Mouse (Mus musculus) stomach, postnatal 0 days (tissue): ENCODE measurements around the gene Plcz1. TPM values are rescaled to one million over a fixed set of nuclear protein-coding genes. Genes with fewer than 3 reads are reported as not detected.

Experiments used
- ATAC-seq: fragments of 200-750 bp; cut with Nextera tagmentation; 2 replicates; pipeline ENCODE4 v1.8.0; 2017; ENCODE audit not compliant: low FRiP score, low TSS enrichment
- DNase-seq: peaks from one replicate; pipeline ENCODE4 v3.0.0-alpha.2; 2016; ENCODE audit warnings: low spot score
- H3K27ac ChIP-seq: fragments of 300-500 bp; sonication (generic); replicated peaks from 2 replicates; pipeline ENCODE4 v1.5.1; 2014; ENCODE audit warnings: mild to moderate bottlenecking, control low read depth
- H3K27me3 ChIP-seq: fragments of 300-500 bp; sonication (generic); 2 replicates; pipeline ENCODE4 v1.6.1; 2014; ENCODE audit warnings: low read length; ENCODE audit not compliant: control insufficient read depth, insufficient read depth
- H3K36me3 ChIP-seq: fragments of 300-500 bp; sonication (generic); 2 replicates; pipeline ENCODE4 v1.6.1; 2014; ENCODE audit warnings: low read length, mixed read lengths; ENCODE audit not compliant: control insufficient read depth, insufficient read depth
- H3K4me1 ChIP-seq: fragments of 300-500 bp; sonication (generic); replicated peaks from 2 replicates; pipeline ENCODE4 v1.6.1; 2014; ENCODE audit warnings: antibody characterized with exemption; ENCODE audit not compliant: control insufficient read depth, insufficient read depth
- H3K4me2 ChIP-seq: fragments of 300-500 bp; sonication (generic); replicated peaks from 2 replicates; pipeline ENCODE4 v1.6.1; 2014; ENCODE audit warnings: low read depth, mild to moderate bottlenecking, control low read depth, moderate library complexity
- H3K4me3 ChIP-seq: fragments of 300-500 bp; sonication (generic); 2 replicates; pipeline ENCODE4 v1.5.1; 2014; ENCODE audit warnings: low read depth, low read length, control low read depth
- H3K9ac ChIP-seq: fragments of 300-500 bp; sonication (generic); 2 replicates; pipeline ENCODE4 v1.6.1; 2014; ENCODE audit warnings: mild to moderate bottlenecking, low read length, control low read depth, mixed read lengths
- H3K9me3 ChIP-seq: fragments of 300-500 bp; sonication (generic); 2 replicates; pipeline ENCODE4 v1.6.1; 2016; ENCODE audit warnings: low read length; ENCODE audit not compliant: control insufficient read depth
- CTCF ChIP-seq: IDR thresholded peaks from 2 replicates; pipeline ENCODE4 v1.5.1; 2016; ENCODE audit warnings: antibody characterized with exemption, low read depth, mild to moderate bottlenecking, moderate library complexity
- EP300 ChIP-seq: optimal IDR thresholded peaks from 2 replicates; pipeline ENCODE3; 2016; ENCODE audit warnings: antibody characterized with exemption
- WGBS: fragments of 180-500 bp; shearing (Covaris S2); extraction: QIAGEN DNeasy Blood & Tissue Kit; methylation state at CpG from one replicate; pipeline ENCODE4 v1.1.7; 2014; 5-methylcytosine and 5-hydroxymethylcytosine counted together
- polyA plus RNA-seq: library from polyadenylated mRNA; unstranded; fragments of >200 nt; fragmentation: Nextera tagmentation; extraction: Ambion mirVana; gene quantifications from 2 replicates; pipeline ENCODE4 v1.2.1, GENCODE M21; 2015

Gene Plcz1
- polyA plus RNA-seq, 1 experiment from 2014 or later, result not detected

DNA sequence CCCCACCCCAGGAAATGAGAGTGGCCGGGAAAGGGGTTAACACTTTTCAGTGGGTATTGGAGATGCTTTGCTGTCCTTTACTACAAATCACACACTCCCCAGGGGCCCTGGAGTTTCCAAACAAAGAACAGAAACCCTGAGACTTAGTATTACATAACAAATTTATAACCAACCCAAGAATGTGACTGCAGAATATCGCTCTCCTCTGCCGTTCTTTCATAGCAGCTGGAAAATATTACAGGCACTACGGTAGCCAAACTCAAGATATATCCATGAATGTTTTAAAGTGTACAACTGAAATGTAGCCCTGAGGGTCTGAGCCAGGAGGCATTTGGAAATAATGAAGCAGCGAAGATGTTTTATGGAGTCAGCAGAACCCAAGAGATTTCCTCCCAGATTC, 10.2 kb upstream of the Plcz1 start:
- Histone ChIP-seq H3K9me3 (no peaks in the 10 kb centered on the region), H3K27me3 (no peaks in the 10 kb centered on the region), H3K4me2 (no peak overlapping the region), H3K9ac (no peak overlapping the region), H3K27ac (no peak overlapping the region), H3K4me3 (no peak overlapping the region), H3K36me3 (no peaks in the 10 kb centered on the region), H3K4me1 (no peaks in the 10 kb centered on the region)
- DNase-seq, result no peak
- ATAC-seq, result no peak
- TF ChIP-seq EP300, result no peak
- TF ChIP-seq CTCF, result no peak
- 50% methylated on average over 5 of the region's 5 CpGs for WGBS

DNA sequence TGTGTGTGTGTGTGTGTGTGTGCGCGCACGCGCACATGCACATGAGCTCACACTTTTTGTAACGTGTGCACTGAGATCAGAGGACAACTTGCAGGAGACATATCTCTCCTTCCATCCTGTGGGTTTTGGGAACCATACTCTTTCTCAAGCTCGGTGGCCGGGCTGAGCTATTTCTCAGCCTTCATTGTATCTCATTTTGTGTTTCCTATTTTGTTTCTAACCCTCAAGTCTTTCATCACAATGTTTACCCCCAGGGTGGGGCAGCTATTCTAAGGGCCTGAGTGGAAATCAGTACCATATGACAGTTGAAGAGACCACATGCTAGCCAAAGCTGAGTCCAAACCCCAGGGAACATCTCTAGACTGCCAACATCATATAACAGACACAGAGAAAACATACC, 305 bp downstream of the Plcz1 start, which contains the start of gene Capza3:
Gene Capza3, plus strand, starts transcription at position 301 of the 400 bp plus-strand sequence.
- no peak within 1 kb of the TSS for H3K27ac ChIP-seq
- no peak within 1 kb of the TSS for H3K9ac ChIP-seq
- no peak within 1 kb of the TSS for H3K4me3 ChIP-seq
- H3K4me2 ChIP-seq, result no peak within 1 kb of the TSS
- no peaks in the 10 kb centered on the region for H3K9me3 ChIP-seq
- DNase-seq (no peak), ATAC-seq (no peak)
- TF ChIP-seq EP300, result no peak
- no peak for TF ChIP-seq CTCF
- H3K36me3 ChIP-seq, result no peaks in the 10 kb centered on the region
- 92% methylated on average over 7 of the region's 7 CpGs for WGBS
- H3K4me1 ChIP-seq, result no peaks in the 10 kb centered on the region
- H3K27me3 ChIP-seq, result no peaks in the 10 kb centered on the region

DNA sequence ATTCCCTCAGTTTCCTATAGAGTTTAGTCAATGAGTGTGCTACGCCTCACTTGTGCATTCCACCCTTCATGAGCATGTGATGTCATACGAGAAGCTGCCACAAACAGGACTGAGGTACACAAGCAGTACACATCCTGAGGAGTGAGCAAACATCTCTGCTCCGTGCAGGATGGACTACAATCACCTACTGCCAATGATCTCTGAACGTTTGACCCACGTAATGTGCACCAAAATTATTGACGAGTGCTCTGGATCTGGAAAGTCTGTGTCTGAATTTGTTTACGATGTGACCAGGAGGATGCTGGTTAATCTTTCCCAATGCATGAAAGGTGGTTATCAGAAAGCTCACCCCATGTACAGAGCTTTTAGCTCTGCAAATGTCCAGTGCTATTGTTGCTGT, 16.9 kb downstream of the Plcz1 start:
- H3K36me3 ChIP-seq, result no peaks in the 10 kb centered on the region
- no peak for ATAC-seq
- H3K27me3 ChIP-seq, result no peaks in the 10 kb centered on the region
- TF ChIP-seq CTCF, result no peak
- no peak for TF ChIP-seq EP300
- H3K9me3 ChIP-seq, result no peaks in the 10 kb centered on the region
- H3K27ac ChIP-seq, result no peak overlapping the region
- 59% methylated on average over 7 of the region's 7 CpGs for WGBS
- H3K9ac ChIP-seq, result no peak overlapping the region
- H3K4me3 ChIP-seq, result no peak overlapping the region
- DNase-seq, result no peak
- no peaks in the 10 kb centered on the region for H3K4me1 ChIP-seq
- H3K4me2 ChIP-seq, result no peak overlapping the region

DNA sequence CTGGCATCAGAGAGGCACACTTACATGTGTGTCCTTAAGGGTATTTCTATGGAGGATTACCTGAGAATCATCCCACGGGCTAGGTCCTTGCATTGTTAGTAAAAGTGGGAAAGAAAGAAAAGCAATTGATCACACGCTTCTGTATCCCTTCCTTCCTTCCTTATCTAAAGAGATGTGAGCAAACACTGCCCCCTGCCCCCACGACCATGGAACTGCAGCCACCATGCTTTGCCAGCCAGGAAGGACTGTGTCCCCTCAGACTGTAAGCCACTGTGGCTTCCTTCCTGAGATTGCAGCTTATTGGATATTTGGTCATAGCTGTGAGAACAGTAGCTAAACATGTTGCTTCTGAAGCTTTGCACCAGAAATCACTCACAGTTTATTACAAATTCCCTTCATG, 36.1 kb downstream of the Plcz1 start:
- ATAC-seq, result no peak
- 78% methylated on average over 3 of the region's 3 CpGs for WGBS
- TF ChIP-seq CTCF, result no peak
- TF ChIP-seq EP300, result no peak

DNA sequence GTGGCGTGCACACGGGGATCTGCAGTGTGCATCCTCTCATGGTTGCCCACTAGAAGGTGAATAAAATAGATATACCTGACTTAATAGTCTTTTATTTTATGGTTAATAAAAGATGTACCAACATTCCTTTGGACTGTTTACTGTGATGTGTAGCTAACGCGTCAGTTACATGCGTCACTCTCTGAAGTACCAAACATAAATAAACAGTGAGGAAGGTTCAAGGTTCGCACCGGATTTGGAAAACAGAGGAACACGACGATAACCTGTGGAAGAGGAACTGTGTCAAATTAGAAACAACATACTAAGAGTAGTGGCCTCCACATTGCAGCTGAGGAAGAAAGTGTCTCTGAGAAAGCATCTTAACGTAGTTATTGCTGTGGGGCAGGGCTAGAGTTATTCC, 51.7 kb downstream of the Plcz1 start:
- TF ChIP-seq CTCF (no peak), EP300 (no peak)
- Histone ChIP-seq H3K4me1 (no peaks in the 10 kb centered on the region), H3K27me3 (no peaks in the 10 kb centered on the region), H3K36me3 (no peaks in the 10 kb centered on the region), H3K27ac (no peak overlapping the region), H3K9me3 (no peaks in the 10 kb centered on the region), H3K9ac (no peak overlapping the region), H3K4me2 (no peak overlapping the region), H3K4me3 (no peak overlapping the region)
- WGBS, result 80% methylated on average over 10 of the region's 10 CpGs
- no peak for DNase-seq
- no peak for ATAC-seq

More for the DNA sequence above, 36.1 kb downstream of the Plcz1 start:
- Histone ChIP-seq H3K27ac (no peak overlapping the region), H3K4me3 (no peak overlapping the region), H3K9me3 (no peaks in the 10 kb centered on the region), H3K27me3 (no peaks in the 10 kb centered on the region), H3K36me3 (no peaks in the 10 kb centered on the region), H3K4me1 (no peaks in the 10 kb centered on the region), H3K4me2 (no peak overlapping the region), H3K9ac (no peak overlapping the region)
- no peak for DNase-seq

DNA sequence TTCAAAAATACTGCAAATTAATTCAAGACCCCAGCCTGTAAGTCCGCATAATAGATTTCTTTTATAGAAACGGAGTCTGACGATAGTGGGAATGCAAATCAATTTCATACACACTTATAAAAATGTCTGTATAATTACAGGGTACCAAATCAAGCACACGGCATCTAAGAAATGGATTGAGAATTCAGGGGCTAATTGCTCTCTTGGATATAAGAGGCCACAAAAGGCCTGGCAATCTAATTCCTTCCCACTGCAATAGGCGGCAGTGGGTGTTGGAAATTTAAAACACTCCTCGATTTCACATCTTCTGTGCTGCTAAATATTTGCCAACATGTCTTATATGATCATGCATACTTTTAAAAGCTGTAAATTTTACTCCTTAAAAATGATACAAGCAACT, 52.2 kb downstream of the Plcz1 start:
- H3K27me3 ChIP-seq, result no peaks in the 10 kb centered on the region
- no peak overlapping the region for H3K4me2 ChIP-seq
- no peaks in the 10 kb centered on the region for H3K36me3 ChIP-seq
- H3K4me1 ChIP-seq, result no peaks in the 10 kb centered on the region
- no peaks in the 10 kb centered on the region for H3K9me3 ChIP-seq
- H3K9ac ChIP-seq, result no peak overlapping the region
- DNase-seq (no peak), ATAC-seq (no peak)
- 88% methylated on average over 6 of the region's 6 CpGs for WGBS
- no peak overlapping the region for H3K27ac ChIP-seq
- TF ChIP-seq EP300, result no peak
- no peak for TF ChIP-seq CTCF
- no peak overlapping the region for H3K4me3 ChIP-seq
